Mouse (Mus musculus) hindbrain, postnatal 0 days (tissue): Measurements from ENCODE around the gene Ypel4. TPM values are rescaled to one million over a fixed set of nuclear protein-coding genes. Genes with fewer than 3 reads are reported as not detected.

Experiments used
- ATAC-seq: fragments of 200-750 bp; cut with Nextera tagmentation; 2 replicates; pipeline ENCODE4 v1.8.0; 2017; ENCODE audit warnings: mild to moderate bottlenecking, moderate TSS enrichment, moderate library complexity
- DNase-seq: peaks from one replicate; pipeline ENCODE4 v3.0.0-alpha.2; 2015; ENCODE audit warnings: low spot score
- H3K27ac ChIP-seq: fragments of 300-500 bp; sonication (generic); 2 replicates; pipeline ENCODE4 v1.5.1; 2014; ENCODE audit warnings: mild to moderate bottlenecking
- H3K27me3 ChIP-seq: fragments of 300-500 bp; sonication (generic); 2 replicates; pipeline ENCODE4 v1.6.1; 2014; ENCODE audit warnings: low read length, mixed read lengths; ENCODE audit not compliant: insufficient read depth
- H3K36me3 ChIP-seq: fragments of 300-500 bp; sonication (generic); 2 replicates; pipeline ENCODE4 v1.6.1; 2014; ENCODE audit warnings: low read length, mixed read lengths; ENCODE audit not compliant: insufficient read depth
- H3K4me1 ChIP-seq: fragments of 300-500 bp; sonication (generic); 2 replicates; pipeline ENCODE4 v1.6.1; 2014; ENCODE audit warnings: antibody characterized with exemption, low read length, mixed read lengths; ENCODE audit not compliant: insufficient read depth
- H3K4me2 ChIP-seq: fragments of 300-500 bp; sonication (generic); 2 replicates; pipeline ENCODE4 v1.6.1; 2014; ENCODE audit warnings: low read depth, mild to moderate bottlenecking, low read length, moderate library complexity, mixed read lengths
- H3K4me3 ChIP-seq: fragments of 300-500 bp; sonication (generic); 2 replicates; pipeline ENCODE4 v1.5.1; 2014; ENCODE audit warnings: low read length
- H3K9ac ChIP-seq: fragments of 300-500 bp; sonication (generic); replicated peaks from 2 replicates; pipeline ENCODE4 v1.6.1; 2014; ENCODE audit warnings: mild to moderate bottlenecking, low read length, moderate library complexity, mixed read lengths
- H3K9me3 ChIP-seq: fragments of 300-500 bp; sonication (generic); 2 replicates; pipeline ENCODE4 v1.6.1; 2016; ENCODE audit warnings: low read length, mixed read lengths
- CTCF ChIP-seq: IDR thresholded peaks from 2 replicates; pipeline ENCODE4 v1.5.1; 2016; ENCODE audit warnings: antibody characterized with exemption, control low read depth, low read depth
- WGBS: fragments of 180-500 bp; shearing (Covaris S2); extraction: QIAGEN DNeasy Blood & Tissue Kit; methylation state at CpG from one replicate; pipeline ENCODE4 v1.1.7; 2014; 5-methylcytosine and 5-hydroxymethylcytosine counted together
- microRNA counts: library from miRNA; unstranded; fragments of <30 nt; microRNA quantifications from one replicate; lab custom pipeline; 2015
- microRNA-seq, 2 experiments: library from miRNA; unstranded; fragments of <30 nt; microRNA quantifications; one replicate each; pipeline ENCODE4; 2016
- polyA plus RNA-seq: library from polyadenylated mRNA; unstranded; fragments of >200 nt; fragmentation: Nextera tagmentation; extraction: Ambion mirVana; gene quantifications from 2 replicates; pipeline ENCODE4 v1.2.1, GENCODE M21; 2015
- total RNA-seq: library from RNA; depleted of rRNA; stranded (reverse); fragments of >200 nt; gene quantifications from 2 replicates; pipeline ENCODE4 v1.2.3, GENCODE M21; 2014; rRNA removed

The Ypel4 gene
- total and polyA plus RNA-seq, 2 experiments from 2014 or later: 12.3 to 16.8 TPM

DNA sequence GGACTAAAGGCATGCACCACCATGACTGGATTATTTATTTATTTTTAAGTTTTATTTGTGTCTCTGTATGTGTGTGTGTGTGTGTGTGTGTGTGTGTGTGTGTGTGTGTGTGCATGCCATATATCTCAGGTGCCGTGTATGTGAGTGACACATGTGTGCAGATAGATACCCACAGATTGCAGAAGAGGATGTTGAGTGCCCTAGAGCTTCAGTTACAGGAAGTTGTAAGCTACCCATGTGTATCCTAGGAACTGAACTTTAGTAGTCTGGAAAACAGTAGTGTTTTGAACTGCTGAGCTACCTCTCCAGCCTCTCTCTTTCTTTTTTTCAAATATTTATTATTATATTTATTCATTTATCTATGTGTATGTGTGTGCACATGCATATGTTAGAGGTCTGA is 49.5 kb downstream of the Ypel4 start:
- H3K4me1 ChIP-seq: no peaks in the 10 kb centered on the region
- no peaks in the 10 kb centered on the region for H3K9me3 ChIP-seq
- DNase-seq (no peak), ATAC-seq (no peak)
- H3K27ac ChIP-seq: no peak overlapping the region
- no peaks in the 10 kb centered on the region for H3K36me3 ChIP-seq
- 100% methylated on average over 1 of the region's 1 CpGs for WGBS
- H3K4me2 ChIP-seq: no peak overlapping the region
- H3K9ac ChIP-seq: no peak overlapping the region
- TF ChIP-seq CTCF: no peak
- H3K27me3 ChIP-seq: no peaks in the 10 kb centered on the region
- H3K4me3 ChIP-seq: no peak overlapping the region

DNA sequence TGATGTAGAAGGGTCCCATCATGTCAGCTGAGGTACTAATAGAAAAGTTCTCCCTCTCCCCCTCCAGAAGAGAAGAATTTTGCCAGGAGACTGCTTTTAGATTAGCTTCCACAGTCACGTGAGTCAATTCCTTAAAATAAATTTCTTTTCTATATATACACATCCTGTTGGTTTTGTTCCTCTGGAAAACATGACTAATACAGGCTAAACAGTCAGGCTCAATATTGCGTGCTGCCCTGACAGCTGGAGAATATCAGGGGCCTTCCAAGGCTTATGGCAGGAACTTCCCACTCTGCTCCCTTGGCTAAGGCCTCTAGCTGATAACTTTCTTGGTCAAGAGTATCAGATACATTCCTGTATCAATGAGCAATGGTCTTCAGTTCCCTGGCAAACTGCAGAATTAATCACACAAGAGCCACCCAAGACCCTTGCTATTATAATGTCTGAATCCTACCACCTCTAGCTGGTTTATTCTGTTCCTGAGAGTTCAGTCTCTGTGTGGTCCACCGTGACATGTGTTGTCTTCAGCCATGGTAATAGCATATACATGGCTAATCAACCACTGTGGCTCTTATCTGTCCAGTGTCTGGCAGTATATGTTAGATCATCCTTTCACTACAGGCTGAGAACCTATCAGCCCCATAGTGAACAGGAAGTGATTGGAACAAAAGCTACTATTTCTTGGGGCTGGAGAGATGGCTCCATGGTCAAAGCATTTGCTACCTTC is 50.1 kb downstream of the Ypel4 start:
- DNase-seq (no peak), ATAC-seq (no peak)
- Histone ChIP-seq H3K9ac (no peak overlapping the region), H3K9me3 (no peaks in the 10 kb centered on the region), H3K4me3 (no peak overlapping the region), H3K4me2 (no peak overlapping the region), H3K27ac (no peak overlapping the region), H3K4me1 (no peaks in the 10 kb centered on the region), H3K27me3 (no peaks in the 10 kb centered on the region), H3K36me3 (no peaks in the 10 kb centered on the region)
- WGBS: 82% methylated on average over 3 of the region's 3 CpGs
- TF ChIP-seq CTCF: no peak

MicroRNAs encoded within 50 kb of the gene (microRNA counts, 519-probe panel; counts per million panel counts)
- 6,368 counts per million, percentile 96 among the panel's probes with 10 or more counts for microRNA mmu-miR-130a (lab: Ali Mortazavi, UCI)

Small RNA genes within 50 kb of the gene (microRNA-seq; reads per million reads assigned to microRNA genes)
- gene Mir130a: 25,904 to 30,735 reads per million in 2 experiments

Other genes with a start within 250 kb of the Ypel4 start
- 75.7 and 86.5 TPM in 2 replicates for gene Ctnnd1, start 83.3 kb upstream of the Ypel4 start, total RNA-seq
- gene Ctnnd1, start 83.3 kb upstream of the Ypel4 start, polyA plus RNA-seq: 12.7 and 15.8 TPM in 2 replicates
- gene Btbd18, start 75.0 kb upstream of the Ypel4 start, total RNA-seq: not detected in 2 replicates
- gene Btbd18, start 75.0 kb upstream of the Ypel4 start, polyA plus RNA-seq: 0.50 and 0.68 TPM in 2 replicates
- gene Selenoh, start 63.3 kb upstream of the Ypel4 start, total RNA-seq: 271 and 302 TPM in 2 replicates
- 247 and 248 TPM in 2 replicates for gene Selenoh, start 63.3 kb upstream of the Ypel4 start, polyA plus RNA-seq
- gene Gm28635, start 56.0 kb upstream of the Ypel4 start, total RNA-seq: not detected in 2 replicates
- gene Gm28635, start 56.0 kb upstream of the Ypel4 start, polyA plus RNA-seq: not detected in 2 replicates
- 31.4 and 31.6 TPM in 2 replicates for gene Med19, start 55.7 kb upstream of the Ypel4 start, total RNA-seq
- 47.4 and 47.5 TPM in 2 replicates for gene Med19, start 55.7 kb upstream of the Ypel4 start, polyA plus RNA-seq
- gene Tmx2, start 54.9 kb upstream of the Ypel4 start, total RNA-seq: 133 and 150 TPM in 2 replicates
- gene Tmx2, start 54.9 kb upstream of the Ypel4 start, polyA plus RNA-seq: 342 and 347 TPM in 2 replicates
- gene Zdhhc5, start 18.9 kb upstream of the Ypel4 start, total RNA-seq: 38.2 and 41.3 TPM in 2 replicates
- 14.6 and 16.8 TPM in 2 replicates for gene Zdhhc5, start 18.9 kb upstream of the Ypel4 start, polyA plus RNA-seq
- gene Clp1, start 6.7 kb upstream of the Ypel4 start, total RNA-seq: 6.3 and 14.3 TPM in 2 replicates
- gene Clp1, start 6.7 kb upstream of the Ypel4 start, polyA plus RNA-seq: 11.2 and 12.0 TPM in 2 replicates
- 2.9 and 4.3 TPM in 2 replicates for gene Gm19426, start 9.6 kb downstream of the Ypel4 start, total RNA-seq
- 3.8 and 6.1 TPM in 2 replicates for gene Gm19426, start 9.6 kb downstream of the Ypel4 start, polyA plus RNA-seq
- 28.5 and 36.5 TPM in 2 replicates for gene Serping1, start 41.4 kb downstream of the Ypel4 start, total RNA-seq
- gene Serping1, start 41.4 kb downstream of the Ypel4 start, polyA plus RNA-seq: 40.9 and 46.5 TPM in 2 replicates
- 12.8 and 22.6 TPM in 2 replicates for gene Ube2l6, start 64.8 kb downstream of the Ypel4 start, total RNA-seq
- gene Ube2l6, start 64.8 kb downstream of the Ypel4 start, polyA plus RNA-seq: 16.8 and 17.7 TPM in 2 replicates
- 0.75 TPM in 1 of 2 replicates, not detected in the other for gene Smtnl1, start 88.6 kb downstream of the Ypel4 start, total RNA-seq
- not detected in 2 replicates for gene Smtnl1, start 88.6 kb downstream of the Ypel4 start, polyA plus RNA-seq
- 44.5 and 57.3 TPM in 2 replicates for gene Timm10, start 92.9 kb downstream of the Ypel4 start, total RNA-seq
- 82.5 and 91.7 TPM in 2 replicates for gene Timm10, start 92.9 kb downstream of the Ypel4 start, polyA plus RNA-seq
- gene Slc43a1, start 104.8 kb downstream of the Ypel4 start, total RNA-seq: 5.8 and 9.3 TPM in 2 replicates
- gene Slc43a1, start 104.8 kb downstream of the Ypel4 start, polyA plus RNA-seq: 1.3 and 1.5 TPM in 2 replicates
- gene Rtn4rl2, start 152.7 kb downstream of the Ypel4 start, total RNA-seq: 10.1 and 12.2 TPM in 2 replicates
- 4.2 and 4.3 TPM in 2 replicates for gene Rtn4rl2, start 152.7 kb downstream of the Ypel4 start, polyA plus RNA-seq
- 4.9 and 9.7 TPM in 2 replicates for gene Slc43a3, start 202.5 kb downstream of the Ypel4 start, total RNA-seq
- gene Slc43a3, start 202.5 kb downstream of the Ypel4 start, polyA plus RNA-seq: 4.1 and 6.4 TPM in 2 replicates
- not detected in 2 replicates for gene Prg2, start 246.4 kb downstream of the Ypel4 start, total RNA-seq
- gene Prg2, start 246.4 kb downstream of the Ypel4 start, polyA plus RNA-seq: not detected in 2 replicates